Mouse (Mus musculus) kidney, embryonic 15.5 days (tissue): ENCODE data around the gene Grin3b. TPM values are rescaled to one million over a fixed set of nuclear protein-coding genes. Genes with fewer than 3 reads are reported as not detected.
A peak's percentile ranks its signal among the peaks of the same experiment; 100 is the strongest.

Experiments
- ATAC-seq: fragments of 200-750 bp; cut with Nextera tagmentation; replicated peaks from 2 replicates; pipeline ENCODE4 v1.8.0; 2017; ENCODE audit warnings: moderate TSS enrichment; ENCODE audit not compliant: low FRiP score
- H3K27ac ChIP-seq: fragments of 300-500 bp; sonication (generic); 2 replicates; pipeline ENCODE4 v1.5.1; 2015; ENCODE audit warnings: mild to moderate bottlenecking, inconsistent platforms
- H3K27me3 ChIP-seq: fragments of 300-500 bp; sonication (generic); 2 replicates; pipeline ENCODE4 v1.6.1; 2015; ENCODE audit warnings: inconsistent platforms
- H3K36me3 ChIP-seq: fragments of 300-500 bp; sonication (generic); 2 replicates; pipeline ENCODE4 v1.6.1; 2015; ENCODE audit warnings: inconsistent platforms
- H3K4me1 ChIP-seq: fragments of 300-500 bp; sonication (generic); 2 replicates; pipeline ENCODE4 v1.6.1; 2015; ENCODE audit warnings: inconsistent platforms
- H3K4me2 ChIP-seq: fragments of 300-500 bp; sonication (generic); 2 replicates; pipeline ENCODE4 v1.6.1; 2015; ENCODE audit warnings: moderate library complexity, mild to moderate bottlenecking, inconsistent platforms
- H3K4me3 ChIP-seq: fragments of 300-500 bp; sonication (generic); replicated peaks from 2 replicates; pipeline ENCODE4 v1.5.1; 2015; ENCODE audit warnings: mild to moderate bottlenecking, inconsistent platforms
- H3K9ac ChIP-seq: fragments of 300-500 bp; sonication (generic); 2 replicates; pipeline ENCODE4 v1.6.1; 2015; ENCODE audit warnings: mild to moderate bottlenecking, inconsistent platforms
- H3K9me3 ChIP-seq: fragments of 300-500 bp; sonication (generic); replicated peaks from 2 replicates; pipeline ENCODE4 v1.6.1; 2016; ENCODE audit warnings: inconsistent platforms
- WGBS: fragments of 180-500 bp; shearing (Covaris S2); methylation state at CpG from one replicate; pipeline ENCODE4 v1.1.7; 2015; ENCODE audit warnings: mixed read lengths; 5-methylcytosine and 5-hydroxymethylcytosine counted together
- polyA plus RNA-seq: library from polyadenylated mRNA; unstranded; fragments of >200 nt; fragmentation: Nextera tagmentation; extraction: Ambion mirVana; gene quantifications from 2 replicates; pipeline ENCODE4 v1.2.1, GENCODE M21; 2015

Gene Grin3b
- polyA plus RNA-seq, 1 experiment from 2014 or later: 0.31 TPM

DNA sequence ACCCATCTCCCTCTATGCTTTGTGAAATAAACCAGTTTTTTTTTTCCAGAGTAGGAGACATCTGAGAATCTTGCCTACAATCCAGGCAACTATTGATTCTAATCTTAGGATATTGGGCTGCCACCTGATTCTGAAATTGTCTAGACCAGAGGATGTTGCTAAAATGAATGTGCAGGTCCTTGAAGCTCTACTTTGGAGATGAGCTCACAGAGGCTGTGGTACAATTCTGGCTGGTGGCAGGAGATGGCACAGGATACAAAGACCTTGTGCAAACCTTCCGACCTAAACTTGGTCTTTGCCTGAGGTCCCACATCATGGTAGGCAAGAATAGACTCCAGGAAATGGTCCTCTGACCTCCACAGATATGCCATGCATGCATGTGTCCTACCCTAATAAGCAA lies 25.1 kb downstream of the Grin3b start:
- ATAC-seq: no peak
- Histone ChIP-seq H3K27ac (peak overlapping the region; percentile 39; the same call in 1 of the 2 replicates), H3K27me3 (peaks cover 4% of the 10 kb centered on the region), H3K4me1 (peaks cover 35% of the 10 kb centered on the region), H3K9ac (no peak overlapping the region), H3K4me3 (no peak overlapping the region), H3K4me2 (no peak overlapping the region), H3K36me3 (peaks cover 46% of the 10 kb centered on the region), H3K9me3 (peaks cover 7% of the 10 kb centered on the region; the same call in 1 of the 2 replicates)
- 69% methylated on average over 1 of the region's 1 CpGs for WGBS

- under 1% methylated on average over 34 of the region's 34 CpGs for WGBS
- H3K4me3 ChIP-seq: peak within 1 kb of the TSS; percentile 61
- peak within 1 kb of the TSS; percentile 77 for H3K27ac ChIP-seq
- H3K4me2 ChIP-seq: peak within 1 kb of the TSS; percentile 87
- peaks cover 9% of the 10 kb centered on the region for H3K27me3 ChIP-seq
- peak; percentile 89 for ATAC-seq
- H3K4me1 ChIP-seq: peaks cover 28% of the 10 kb centered on the region
- peak within 1 kb of the TSS; percentile 62 for H3K9ac ChIP-seq
- H3K36me3 ChIP-seq: peaks cover 38% of the 10 kb centered on the region
- H3K9me3 ChIP-seq: peaks cover 3% of the 10 kb centered on the region; the same call in 1 of the 2 replicates
Observed at GRCm38 (mm10) chr10:79996272-79997033, 25.9 kb downstream of the Grin3b start, which contains the start of gene Abca7. TSS of gene Abca7 (plus strand) at chr10:79996494.

- Histone ChIP-seq H3K9me3 (no peaks in the 10 kb centered on the region), H3K27ac (peak overlapping the region; percentile 77), H3K4me2 (peak overlapping the region; percentile 87), H3K36me3 (peaks cover 30% of the 10 kb centered on the region), H3K9ac (peak overlapping the region; percentile 62), H3K27me3 (peaks cover 16% of the 10 kb centered on the region), H3K4me3 (peak overlapping the region; percentile 61), H3K4me1 (peaks cover 32% of the 10 kb centered on the region)
- peak; percentile 67 for ATAC-seq
- WGBS: under 1% methylated on average over 35 of the region's 35 CpGs
Observed at GRCm38 (mm10) chr10:79997034-79997760, 26.7 kb downstream of the Grin3b start.

- Histone ChIP-seq H3K4me3 (peak overlapping the region; percentile 61), H3K4me2 (peak overlapping the region; percentile 87), H3K27me3 (peaks cover 16% of the 10 kb centered on the region), H3K36me3 (peaks cover 24% of the 10 kb centered on the region), H3K9ac (no peak overlapping the region; the same call in 1 of the 2 replicates), H3K27ac (no peak overlapping the region), H3K4me1 (peaks cover 37% of the 10 kb centered on the region), H3K9me3 (no peaks in the 10 kb centered on the region)
- ATAC-seq: no peak
- WGBS: 13% methylated on average over 15 of the region's 15 CpGs
Observed at GRCm38 (mm10) chr10:79997819-79998218, 27.3 kb downstream of the Grin3b start.

DNA sequence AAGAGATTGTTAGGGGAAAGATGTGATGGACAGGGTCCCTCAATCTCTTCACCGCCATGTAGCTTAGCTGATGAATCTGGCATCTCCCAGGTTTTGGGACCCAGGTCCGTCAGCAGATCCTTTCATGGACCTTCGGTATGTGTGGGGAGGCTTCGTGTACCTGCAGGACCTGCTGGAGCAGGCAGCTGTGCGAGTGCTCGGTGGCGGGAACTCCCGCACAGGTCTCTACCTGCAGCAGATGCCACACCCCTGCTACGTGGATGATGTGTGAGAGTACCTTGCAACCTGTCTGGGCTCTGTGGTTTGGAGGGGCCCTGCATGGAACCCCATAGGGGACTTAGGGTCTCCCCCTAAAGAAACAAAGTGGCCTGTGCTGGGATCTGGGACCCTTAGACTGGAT lies 31.4 kb downstream of the Grin3b start:
- Histone ChIP-seq H3K36me3 (no peaks in the 10 kb centered on the region), H3K9ac (no peak overlapping the region), H3K9me3 (no peaks in the 10 kb centered on the region), H3K27ac (no peak overlapping the region), H3K4me2 (no peak overlapping the region), H3K4me1 (peaks cover 37% of the 10 kb centered on the region), H3K4me3 (no peak overlapping the region), H3K27me3 (peaks cover 19% of the 10 kb centered on the region)
- WGBS: 75% methylated on average over 9 of the region's 9 CpGs
- no peak for ATAC-seq

- no peak overlapping the region for H3K9ac ChIP-seq
- H3K27me3 ChIP-seq: peaks cover 19% of the 10 kb centered on the region
- H3K27ac ChIP-seq: no peak overlapping the region
- H3K4me1 ChIP-seq: peaks cover 29% of the 10 kb centered on the region
- no peaks in the 10 kb centered on the region for H3K9me3 ChIP-seq
- H3K36me3 ChIP-seq: no peaks in the 10 kb centered on the region
- 26% methylated on average over 21 of the region's 21 CpGs for WGBS
- ATAC-seq: no peak
- H3K4me3 ChIP-seq: no peak overlapping the region
- H3K4me2 ChIP-seq: peak overlapping the region; percentile 10; the same call in 1 of the 2 replicates
Observed at GRCm38 (mm10) chr10:80002829-80003228, 32.3 kb downstream of the Grin3b start.

DNA sequence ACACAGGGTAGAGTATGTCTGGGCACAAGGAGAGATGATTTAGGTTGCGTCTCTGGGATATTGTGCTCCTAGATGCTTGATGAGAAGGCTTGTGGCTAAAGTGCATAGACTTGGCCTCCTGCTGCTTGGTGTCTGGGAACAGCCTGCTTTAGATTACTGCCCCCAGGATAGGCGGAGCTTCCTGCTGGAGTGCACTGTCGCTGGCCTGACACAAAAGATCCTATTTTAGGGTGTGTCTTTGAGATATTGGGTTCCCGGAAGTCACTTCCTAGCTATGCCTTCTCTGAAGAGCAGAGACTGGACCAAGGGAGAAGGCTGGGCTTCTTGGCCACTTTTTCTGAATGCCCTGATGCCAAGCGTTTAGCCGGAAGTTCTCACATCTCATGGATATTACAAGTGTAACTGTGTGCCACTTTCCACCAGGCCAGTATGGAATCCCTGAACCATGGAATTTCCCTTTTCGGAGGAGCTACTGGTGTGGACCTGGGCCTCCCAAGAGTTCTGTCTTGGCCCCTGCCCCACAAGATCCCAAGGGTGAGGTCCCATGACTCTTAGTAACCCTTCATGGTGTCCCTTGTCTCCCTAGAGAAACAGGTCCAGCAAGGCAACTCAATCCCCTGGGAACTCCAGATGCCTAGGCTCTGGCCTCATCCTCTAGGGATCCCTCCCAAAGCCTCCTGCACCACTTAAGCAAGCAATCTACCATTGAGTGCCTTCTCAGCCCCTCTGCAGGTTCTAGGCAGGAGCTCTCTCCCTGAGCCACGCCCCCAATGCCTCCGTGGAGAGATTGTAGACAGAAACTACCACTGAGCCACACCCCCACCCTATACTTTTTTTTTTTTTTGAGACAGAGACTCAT lies 33.1 kb downstream of the Grin3b start:
- H3K4me2 ChIP-seq: no peak overlapping the region
- WGBS: 62% methylated on average over 9 of the region's 9 CpGs
- peaks cover 21% of the 10 kb centered on the region for H3K4me1 ChIP-seq
- no peaks in the 10 kb centered on the region for H3K9me3 ChIP-seq
- no peak overlapping the region for H3K4me3 ChIP-seq
- H3K27me3 ChIP-seq: peaks cover 19% of the 10 kb centered on the region
- no peak overlapping the region for H3K27ac ChIP-seq
- no peak overlapping the region for H3K9ac ChIP-seq
- ATAC-seq: no peak
- peaks cover 3% of the 10 kb centered on the region; the same call in 1 of the 2 replicates for H3K36me3 ChIP-seq

DNA sequence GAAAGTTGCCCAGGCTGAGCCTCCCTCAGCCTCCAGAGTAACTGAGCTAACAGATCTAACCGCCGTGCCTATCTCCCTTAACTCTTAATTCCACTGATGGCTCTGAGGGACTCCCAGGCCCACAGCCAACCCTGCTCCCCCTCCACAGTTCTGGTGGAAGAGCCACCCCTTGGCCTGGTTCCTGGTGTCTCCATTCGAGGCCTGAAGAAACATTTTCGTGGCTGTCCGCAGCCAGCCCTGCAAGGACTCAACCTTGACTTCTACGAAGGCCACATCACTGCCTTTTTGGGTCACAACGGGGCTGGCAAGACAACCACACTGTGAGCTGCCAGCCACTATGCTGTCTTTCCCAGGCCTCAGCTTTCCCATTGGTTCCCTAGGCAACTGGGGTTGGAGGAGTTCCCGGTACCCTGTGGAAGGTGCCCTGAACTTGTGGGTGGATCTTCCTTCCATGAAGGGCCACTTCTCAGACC lies 33.8 kb downstream of the Grin3b start:
- 86% methylated on average over 8 of the region's 8 CpGs for WGBS
- ATAC-seq: no peak
- Histone ChIP-seq H3K4me3 (no peak overlapping the region), H3K9ac (no peak overlapping the region), H3K27ac (no peak overlapping the region), H3K9me3 (no peaks in the 10 kb centered on the region), H3K4me1 (peaks cover 19% of the 10 kb centered on the region), H3K27me3 (peaks cover 19% of the 10 kb centered on the region), H3K36me3 (peaks cover 7% of the 10 kb centered on the region; the same call in 1 of the 2 replicates), H3K4me2 (no peak overlapping the region)

GRCm38 (mm10) chr10:80011740-80012139 lies 41.2 kb downstream of the Grin3b start:
- H3K27ac ChIP-seq: no peak overlapping the region
- peaks cover 30% of the 10 kb centered on the region for H3K36me3 ChIP-seq
- no peak overlapping the region for H3K4me2 ChIP-seq
- peaks cover 12% of the 10 kb centered on the region; the same call in 1 of the 2 replicates for H3K4me1 ChIP-seq
- peaks cover 46% of the 10 kb centered on the region for H3K27me3 ChIP-seq
- 82% methylated on average over 6 of the region's 6 CpGs for WGBS
- ATAC-seq: no peak
- no peak overlapping the region for H3K4me3 ChIP-seq
- no peak overlapping the region for H3K9ac ChIP-seq
- H3K9me3 ChIP-seq: peaks cover 3% of the 10 kb centered on the region; the same call in 1 of the 2 replicates

GRCm38 (mm10) chr10:80013609-80014008 lies 43.1 kb downstream of the Grin3b start:
- no peak overlapping the region for H3K9ac ChIP-seq
- peaks cover 14% of the 10 kb centered on the region for H3K4me1 ChIP-seq
- H3K36me3 ChIP-seq: peaks cover 27% of the 10 kb centered on the region
- H3K4me2 ChIP-seq: no peak overlapping the region
- H3K9me3 ChIP-seq: peaks cover 3% of the 10 kb centered on the region; the same call in 1 of the 2 replicates
- ATAC-seq: no peak
- no peak overlapping the region for H3K4me3 ChIP-seq
- WGBS: 35% methylated on average over 25 of the region's 25 CpGs
- peaks cover 50% of the 10 kb centered on the region for H3K27me3 ChIP-seq
- no peak overlapping the region for H3K27ac ChIP-seq

DNA sequence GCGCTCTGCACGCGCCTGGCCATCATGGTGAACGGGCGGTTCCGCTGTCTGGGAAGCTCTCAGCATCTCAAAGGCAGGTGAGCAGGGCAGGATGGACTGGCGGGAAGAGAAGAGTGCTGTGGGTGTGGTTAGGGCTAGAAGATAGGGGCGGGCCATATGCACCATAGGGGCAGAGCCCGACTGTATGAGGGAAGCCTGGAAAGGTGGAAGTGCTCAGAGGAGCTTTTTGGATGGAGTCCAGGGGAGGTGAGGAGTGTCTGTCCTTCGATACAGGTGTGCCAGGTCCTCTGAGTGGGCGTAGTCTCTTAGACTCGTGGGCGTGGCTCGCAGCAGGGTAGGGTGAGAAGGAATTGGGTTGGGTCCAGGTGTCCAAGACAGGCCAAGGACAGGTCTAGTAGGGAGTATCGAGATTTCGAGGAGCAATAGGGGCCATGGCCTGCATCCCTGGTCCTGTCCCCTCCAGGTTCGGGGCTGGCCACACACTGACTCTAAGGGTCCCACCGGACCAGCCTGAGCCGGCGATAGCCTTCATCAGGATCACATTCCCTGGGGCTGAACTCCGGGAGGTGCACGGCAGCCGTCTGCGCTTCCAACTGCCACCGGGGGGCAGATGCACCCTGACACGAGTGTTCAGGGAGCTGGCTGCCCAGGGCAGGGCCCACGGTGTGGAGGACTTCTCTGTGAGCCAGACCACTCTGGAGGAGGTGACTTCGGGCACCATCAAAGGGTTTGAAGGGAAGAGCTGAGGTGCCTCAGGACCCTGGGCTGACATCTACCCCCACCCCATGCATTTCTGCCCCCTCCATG lies 44.2 kb downstream of the Grin3b start:
- no peak overlapping the region for H3K4me3 ChIP-seq
- no peak overlapping the region for H3K9ac ChIP-seq
- peaks cover 25% of the 10 kb centered on the region for H3K4me1 ChIP-seq
- 25% methylated on average over 28 of the region's 28 CpGs for WGBS
- ATAC-seq: no peak
- H3K9me3 ChIP-seq: peaks cover 3% of the 10 kb centered on the region; the same call in 1 of the 2 replicates
- H3K27ac ChIP-seq: no peak overlapping the region
- peaks cover 22% of the 10 kb centered on the region for H3K36me3 ChIP-seq
- H3K4me2 ChIP-seq: no peak overlapping the region; the same call in 1 of the 2 replicates
- peaks cover 50% of the 10 kb centered on the region for H3K27me3 ChIP-seq
